Mouse (Mus musculus): ENCODE measurements around the gene Rpl34. TPM values are rescaled to one million over a fixed set of nuclear protein-coding genes. Genes with fewer than 3 reads are reported as not detected.

Gene Rpl34
- 584 and 658 TPM in 2 replicates for polyA plus RNA-seq (2016; fragmentation: Nextera tagmentation; extraction: Ambion mirVana)

DNA sequence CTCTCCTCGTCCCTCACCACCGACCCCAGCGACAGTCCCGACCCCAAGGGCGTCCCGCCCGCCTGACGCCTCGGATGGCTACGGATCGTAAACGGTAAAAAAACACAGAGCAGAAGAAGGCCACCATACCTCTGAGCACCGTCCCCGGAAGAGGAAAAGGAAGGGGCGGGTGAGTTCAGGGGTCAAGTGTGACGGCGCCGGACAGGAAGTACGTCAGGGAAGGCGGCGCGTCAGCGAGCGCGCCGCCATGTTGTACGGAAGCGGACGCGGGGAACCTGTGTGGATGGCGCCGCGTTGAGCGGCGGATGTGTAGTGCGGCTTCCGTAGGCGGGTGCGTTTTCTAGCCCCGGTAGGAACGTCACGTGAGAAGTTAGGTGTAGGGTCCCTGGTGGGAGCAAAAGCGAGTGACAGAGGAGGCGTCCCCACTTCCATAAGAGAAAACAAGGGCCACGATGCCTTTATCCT lies at the start of gene Rpl34:
Gene Rpl34 (minus strand): TSS at position 210 of the 465 bp plus-strand sequence.
- Histone ChIP-seq H3K27me3 (no peaks in the 10 kb centered on the region), H3K4me1 (peaks cover 21% of the 10 kb centered on the region), H3K4me2 (peak within 1 kb of the TSS; percentile 82), H3K27ac (peak within 1 kb of the TSS; percentile 90), H3K9me3 (no peaks in the 10 kb centered on the region), H3K4me3 (replicated peaks) (peak within 1 kb of the TSS; percentile 95), H3K9ac (peak within 1 kb of the TSS; percentile 89), H3K36me3 (replicated peaks) (peaks cover 37% of the 10 kb centered on the region)
- WGBS: under 1% methylated on average over 45 of the region's 45 CpGs
- ATAC-seq (ENCODE audit: low FRiP score): peak; percentile 99

DNA sequence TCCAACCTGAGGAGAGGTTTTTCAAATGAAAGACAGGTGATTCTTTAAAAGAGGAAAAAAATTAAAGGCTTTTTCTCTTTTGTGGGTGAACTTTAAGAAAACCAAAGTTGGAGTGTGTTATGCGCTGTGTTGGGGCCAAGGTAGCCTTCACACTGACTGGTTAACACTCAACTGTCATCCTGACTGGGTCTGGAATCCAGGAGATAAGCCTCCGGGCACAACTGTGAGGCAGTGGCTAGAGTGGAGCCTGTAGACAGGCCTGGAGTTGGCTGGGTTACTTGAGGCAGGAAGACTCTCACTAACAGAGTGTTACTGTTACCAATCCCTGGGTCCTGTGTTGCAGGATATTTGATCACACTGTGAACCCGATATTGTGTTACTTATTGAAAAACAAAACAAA lies 38.0 kb upstream of the Rpl34 start:
- no peaks in the 10 kb centered on the region for H3K9me3 ChIP-seq
- no peak overlapping the region for H3K9ac ChIP-seq
- no peak overlapping the region for H3K4me3 ChIP-seq (replicated peaks)
- no peak overlapping the region for H3K4me2 ChIP-seq
- WGBS: 89% methylated on average over 3 of the region's 3 CpGs
- no peak for ATAC-seq (ENCODE audit: low FRiP score)
- H3K27ac ChIP-seq: no peak overlapping the region
- no peaks in the 10 kb centered on the region for H3K4me1 ChIP-seq
- H3K27me3 ChIP-seq: no peaks in the 10 kb centered on the region
- H3K36me3 ChIP-seq (replicated peaks): no peaks in the 10 kb centered on the region

DNA sequence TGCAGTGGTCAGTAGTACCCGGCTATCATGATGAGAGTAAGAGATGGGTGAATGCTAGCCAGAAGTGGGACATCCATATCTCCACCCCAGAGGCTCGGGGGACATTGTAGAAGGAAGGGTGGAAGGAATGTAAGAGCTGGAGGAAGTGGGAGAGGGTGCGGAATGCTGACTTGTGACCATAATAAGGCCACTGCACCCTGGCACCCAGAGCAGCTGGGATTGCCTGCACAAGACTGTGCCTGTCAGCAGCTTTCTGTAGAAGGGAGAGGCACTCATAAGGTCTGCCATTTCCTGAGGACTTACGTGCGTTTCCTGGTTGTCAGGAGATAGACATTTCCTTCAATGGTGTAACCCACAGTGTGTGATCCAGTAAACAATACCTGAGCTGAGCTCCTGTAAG lies 33.9 kb upstream of the Rpl34 start:
- Histone ChIP-seq H3K36me3 (replicated peaks) (no peaks in the 10 kb centered on the region), H3K4me3 (replicated peaks) (no peak overlapping the region), H3K4me2 (no peak overlapping the region), H3K27ac (no peak overlapping the region), H3K27me3 (no peaks in the 10 kb centered on the region; the same call in 1 of the 2 replicates), H3K4me1 (peaks cover under 1% of the 10 kb centered on the region; the same call in 1 of the 2 replicates), H3K9me3 (no peaks in the 10 kb centered on the region), H3K9ac (no peak overlapping the region)
- no peak for ATAC-seq (ENCODE audit: low FRiP score)
- WGBS: 84% methylated on average over 5 of the region's 5 CpGs

DNA sequence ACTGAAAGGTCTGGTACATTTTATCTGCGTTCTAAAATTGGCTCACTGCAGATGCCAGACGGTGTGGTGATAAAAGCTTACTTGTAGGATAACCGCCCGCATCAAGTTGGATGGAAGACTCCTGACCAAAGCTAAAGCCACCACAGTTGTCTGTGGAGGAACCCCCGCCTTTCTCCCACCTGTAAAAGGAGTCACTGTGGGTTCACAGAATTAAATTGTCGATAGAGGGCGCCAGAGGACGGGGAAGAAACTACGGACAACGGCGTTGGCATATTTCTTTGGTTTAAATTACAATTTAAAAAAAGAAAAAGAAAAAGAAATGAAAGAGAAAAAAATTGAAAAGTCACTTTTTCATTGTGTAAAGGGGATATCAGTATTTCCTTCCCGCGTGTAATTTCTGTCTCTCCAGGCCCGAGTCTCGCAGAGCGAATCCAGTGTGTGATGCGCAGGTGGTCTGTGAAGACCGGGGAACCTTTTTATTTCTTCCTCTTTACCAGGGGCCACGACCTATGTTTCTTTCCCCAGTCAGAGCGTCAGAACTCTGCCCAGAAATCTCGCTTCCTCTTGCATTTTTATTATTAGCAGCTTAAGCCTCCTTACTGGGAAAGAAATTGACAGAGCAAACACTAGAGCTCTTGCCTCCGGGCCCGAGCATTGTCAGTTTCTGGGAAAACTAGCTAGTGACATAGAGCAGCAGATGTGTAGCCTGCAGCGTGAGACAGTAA lies 30.7 kb upstream of the Rpl34 start:
- no peak overlapping the region for H3K4me3 ChIP-seq (replicated peaks)
- no peak overlapping the region for H3K27ac ChIP-seq
- peaks cover 25% of the 10 kb centered on the region for H3K4me1 ChIP-seq
- no peak overlapping the region for H3K4me2 ChIP-seq
- 60% methylated on average over 24 of the region's 24 CpGs for WGBS
- H3K9me3 ChIP-seq: no peaks in the 10 kb centered on the region
- no peak for ATAC-seq (ENCODE audit: low FRiP score)
- H3K27me3 ChIP-seq: no peaks in the 10 kb centered on the region; the same call in 1 of the 2 replicates
- no peaks in the 10 kb centered on the region for H3K36me3 ChIP-seq (replicated peaks)
- H3K9ac ChIP-seq: no peak overlapping the region

DNA sequence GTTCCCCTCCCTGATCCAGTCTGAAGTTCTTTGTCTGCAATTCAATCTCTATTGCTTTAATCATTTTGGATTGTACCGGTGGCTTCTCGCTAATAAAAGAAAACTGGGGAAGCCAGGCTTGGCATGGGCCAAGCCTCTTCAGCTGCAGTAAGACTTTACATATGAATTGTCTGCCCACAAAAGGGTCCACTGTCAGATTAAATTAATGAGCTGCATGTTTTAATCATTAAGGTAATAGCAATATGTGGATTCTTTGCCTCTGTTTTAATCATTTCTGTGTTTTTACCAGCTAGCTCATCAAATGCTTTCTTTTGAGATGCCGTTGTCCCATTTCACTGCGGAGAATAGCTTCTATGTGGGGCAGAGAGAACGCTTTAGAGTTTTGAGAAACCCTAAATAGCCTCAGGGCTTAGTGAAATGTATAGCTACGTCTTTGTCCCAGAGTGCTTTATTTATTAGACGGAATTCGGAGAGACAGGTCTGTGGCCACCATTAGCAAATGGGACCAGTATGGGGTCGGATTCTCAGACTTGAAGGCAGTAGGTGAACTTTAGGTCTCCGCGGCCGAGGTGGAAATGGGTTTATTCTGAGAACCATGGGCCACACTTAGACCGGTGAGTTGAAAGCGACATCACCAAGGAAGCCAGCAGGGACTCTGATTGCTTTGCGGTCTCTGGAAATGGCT lies 28.1 kb upstream of the Rpl34 start:
- no peak overlapping the region for H3K4me3 ChIP-seq (replicated peaks)
- ATAC-seq (ENCODE audit: low FRiP score): peak; percentile 69; the same call in 1 of the 2 replicates
- H3K9me3 ChIP-seq: no peaks in the 10 kb centered on the region
- no peaks in the 10 kb centered on the region for H3K36me3 ChIP-seq (replicated peaks)
- H3K9ac ChIP-seq: no peak overlapping the region
- H3K4me1 ChIP-seq: peaks cover 25% of the 10 kb centered on the region
- no peaks in the 10 kb centered on the region; the same call in 1 of the 2 replicates for H3K27me3 ChIP-seq
- H3K27ac ChIP-seq: peak overlapping the region; percentile 76
- peak overlapping the region; percentile 36 for H3K4me2 ChIP-seq
- WGBS: 22% methylated on average over 15 of the region's 15 CpGs

DNA sequence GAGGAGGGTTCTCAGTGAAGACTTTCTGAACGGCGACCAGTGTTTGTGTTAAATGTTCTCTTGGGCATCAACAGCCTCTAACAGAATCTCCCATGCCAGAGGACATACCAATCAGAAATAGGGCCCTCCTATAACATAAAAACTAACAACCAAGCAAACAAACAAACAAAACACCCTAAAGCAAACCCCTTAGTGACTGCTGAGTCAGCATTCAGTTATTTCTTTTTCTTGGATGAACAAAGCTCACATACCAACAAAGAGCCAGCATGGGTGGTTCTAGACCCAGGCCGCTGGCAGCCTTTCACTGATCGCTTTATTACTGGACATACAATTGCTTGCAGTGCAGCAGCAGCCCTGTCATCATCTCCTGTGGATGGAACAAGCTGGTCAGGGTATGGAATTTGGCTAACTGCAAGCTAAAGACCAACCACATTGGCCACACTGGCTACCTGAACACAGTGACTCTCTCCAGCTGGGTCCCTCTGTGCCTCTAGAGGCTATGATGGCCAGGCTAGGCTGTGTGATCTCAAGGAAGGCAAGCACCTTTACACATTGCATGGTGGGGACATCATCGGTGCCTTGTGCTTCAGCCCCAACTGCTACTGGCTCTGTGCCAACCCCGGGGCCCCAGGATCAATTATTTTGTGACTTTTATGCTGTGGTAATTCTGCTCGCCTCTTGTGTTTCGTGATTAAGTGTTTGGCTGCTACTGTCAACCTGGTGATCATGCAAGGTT lies 27.1 kb upstream of the Rpl34 start:
- Histone ChIP-seq H3K4me3 (replicated peaks) (no peak overlapping the region; the same call in 1 of the 2 replicates), H3K9ac (no peak overlapping the region), H3K4me2 (peak overlapping the region; percentile 36), H3K9me3 (no peaks in the 10 kb centered on the region), H3K4me1 (peaks cover 25% of the 10 kb centered on the region), H3K27me3 (no peaks in the 10 kb centered on the region; the same call in 1 of the 2 replicates), H3K27ac (peak overlapping the region; percentile 76), H3K36me3 (replicated peaks) (no peaks in the 10 kb centered on the region)
- 53% methylated on average over 8 of the region's 8 CpGs for WGBS
- peak; percentile 37; the same call in 1 of the 2 replicates for ATAC-seq (ENCODE audit: low FRiP score)

DNA sequence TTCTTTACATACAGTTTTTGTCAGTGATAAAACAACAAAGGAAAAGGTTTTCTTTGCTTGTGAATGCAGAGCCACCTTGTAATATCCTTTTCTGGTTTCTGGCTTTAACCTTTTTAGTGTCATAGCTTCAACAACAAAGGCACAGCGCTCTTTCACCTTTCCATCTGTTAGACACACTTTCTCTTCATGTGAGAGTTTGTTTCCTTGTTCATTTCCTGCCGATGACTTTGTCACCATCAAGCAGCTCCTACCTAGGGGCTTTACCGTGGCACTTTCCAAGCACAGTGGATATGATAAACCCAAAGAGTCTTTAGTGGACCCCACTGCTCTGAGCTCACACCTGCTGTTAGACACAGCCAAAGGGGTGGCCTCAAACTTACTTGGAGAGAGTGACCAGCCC lies 19.0 kb upstream of the Rpl34 start:
- WGBS: 88% methylated on average over 3 of the region's 3 CpGs
- Histone ChIP-seq H3K36me3 (replicated peaks) (no peaks in the 10 kb centered on the region), H3K27ac (no peak overlapping the region), H3K9me3 (no peaks in the 10 kb centered on the region), H3K4me1 (peaks cover 23% of the 10 kb centered on the region), H3K4me2 (no peak overlapping the region), H3K27me3 (0 out of 2 replicates have a peak, but pooled peaks cover 2% of the 10 kb centered on the region), H3K9ac (no peak overlapping the region), H3K4me3 (replicated peaks) (no peak overlapping the region)
- no peak for ATAC-seq (ENCODE audit: low FRiP score)

DNA sequence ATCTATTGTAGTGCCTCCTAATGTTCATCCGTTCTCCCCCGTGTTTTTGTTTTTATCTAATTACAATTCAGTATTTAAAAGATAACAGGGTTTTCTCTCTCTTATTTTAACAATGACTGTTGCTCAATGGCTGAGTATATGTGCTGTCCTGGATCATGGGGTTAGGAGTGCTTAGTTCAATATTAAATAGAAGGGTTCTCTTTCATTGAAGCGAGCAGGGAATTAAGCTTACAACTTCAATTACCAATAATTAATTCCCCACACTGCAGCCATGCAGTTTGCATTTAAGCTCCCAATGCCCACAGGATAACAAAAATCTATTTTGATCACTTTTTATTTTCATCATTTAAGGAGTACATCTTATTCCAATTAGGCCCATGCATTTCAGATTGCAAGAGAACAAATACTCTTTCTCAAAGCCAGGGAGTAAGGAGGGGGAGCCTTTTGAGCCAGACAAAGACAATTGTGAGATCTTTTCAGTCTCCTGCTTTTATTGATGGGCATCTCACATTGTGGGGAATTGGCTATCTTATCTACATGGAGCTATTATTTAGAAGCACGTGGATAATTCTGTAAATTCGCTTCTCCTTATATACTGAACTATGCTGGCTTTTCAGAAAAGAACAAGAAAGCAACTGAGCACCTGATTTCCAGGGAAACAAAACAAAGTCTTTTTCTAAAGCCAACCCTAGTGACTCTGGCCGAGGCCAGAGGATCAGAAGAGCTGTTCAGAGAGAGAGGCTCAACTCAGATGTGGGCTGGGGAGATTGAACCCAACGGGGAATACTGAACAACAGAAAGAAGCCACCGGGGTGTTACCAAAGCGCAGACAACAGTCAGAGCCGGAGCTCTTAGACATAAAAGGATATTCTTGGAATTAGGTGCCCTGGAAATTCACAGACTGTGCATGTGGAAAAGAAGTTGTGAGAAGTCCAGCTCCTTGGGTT lies 16.7 kb upstream of the Rpl34 start:
- H3K9me3 ChIP-seq: no peaks in the 10 kb centered on the region
- H3K27ac ChIP-seq: peak overlapping the region; percentile 59
- H3K4me1 ChIP-seq: peaks cover 23% of the 10 kb centered on the region
- H3K4me3 ChIP-seq (replicated peaks): no peak overlapping the region
- peak overlapping the region; percentile 16; the same call in 1 of the 2 replicates for H3K4me2 ChIP-seq
- WGBS: 13% methylated on average over 10 of the region's 10 CpGs
- no peaks in the 10 kb centered on the region for H3K36me3 ChIP-seq (replicated peaks)
- peak; percentile 57; the same call in 1 of the 2 replicates for ATAC-seq (ENCODE audit: low FRiP score)
- no peak overlapping the region for H3K9ac ChIP-seq
- 0 out of 2 replicates have a peak, but pooled peaks cover 2% of the 10 kb centered on the region for H3K27me3 ChIP-seq

DNA sequence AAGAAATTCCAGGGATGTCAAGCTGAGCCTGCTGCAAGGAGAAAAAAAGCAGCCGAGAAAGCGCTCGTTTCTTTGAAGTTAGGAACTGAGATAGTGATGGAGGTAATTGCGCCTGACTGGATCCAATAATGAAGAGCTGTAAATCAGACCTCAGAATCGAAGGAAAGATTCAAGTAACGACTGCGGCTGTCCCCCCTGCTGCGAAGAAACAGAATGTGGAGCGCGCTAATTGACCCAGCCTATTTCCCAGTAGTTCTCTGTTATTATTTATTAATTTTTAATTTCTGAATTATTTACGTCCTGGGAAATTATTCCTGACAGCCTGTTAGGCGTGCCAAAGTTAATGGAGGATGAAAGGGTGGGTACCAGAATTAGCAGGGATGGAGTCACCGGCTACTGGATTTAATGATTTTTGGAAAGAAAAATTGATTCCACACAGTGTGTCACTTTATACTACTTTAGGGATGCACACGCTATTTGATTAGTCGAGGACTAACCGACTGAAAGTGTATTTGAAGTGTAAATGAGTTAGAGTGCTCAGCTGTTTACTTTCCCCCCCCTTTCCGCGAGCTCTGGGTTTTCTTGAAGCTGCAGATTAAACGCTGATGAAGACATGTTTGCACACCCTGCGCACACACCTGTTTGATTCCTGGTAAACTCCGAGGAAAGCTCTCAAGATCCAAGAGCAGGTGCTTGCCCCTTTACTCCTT lies 7.6 kb upstream of the Rpl34 start:
- peak overlapping the region; percentile 17; the same call in 1 of the 2 replicates for H3K4me2 ChIP-seq
- H3K9ac ChIP-seq: no peak overlapping the region
- peaks cover 18% of the 10 kb centered on the region for H3K4me1 ChIP-seq
- H3K9me3 ChIP-seq: 0 out of 2 replicates have a peak, but pooled peaks cover 3% of the 10 kb centered on the region
- 33% methylated on average over 21 of the region's 21 CpGs for WGBS
- no peak overlapping the region for H3K4me3 ChIP-seq (replicated peaks)
- peak; percentile 37; the same call in 1 of the 2 replicates for ATAC-seq (ENCODE audit: low FRiP score)
- no peaks in the 10 kb centered on the region for H3K27me3 ChIP-seq
- H3K27ac ChIP-seq: no peak overlapping the region; the same call in 1 of the 2 replicates
- H3K36me3 ChIP-seq (replicated peaks): no peaks in the 10 kb centered on the region

DNA sequence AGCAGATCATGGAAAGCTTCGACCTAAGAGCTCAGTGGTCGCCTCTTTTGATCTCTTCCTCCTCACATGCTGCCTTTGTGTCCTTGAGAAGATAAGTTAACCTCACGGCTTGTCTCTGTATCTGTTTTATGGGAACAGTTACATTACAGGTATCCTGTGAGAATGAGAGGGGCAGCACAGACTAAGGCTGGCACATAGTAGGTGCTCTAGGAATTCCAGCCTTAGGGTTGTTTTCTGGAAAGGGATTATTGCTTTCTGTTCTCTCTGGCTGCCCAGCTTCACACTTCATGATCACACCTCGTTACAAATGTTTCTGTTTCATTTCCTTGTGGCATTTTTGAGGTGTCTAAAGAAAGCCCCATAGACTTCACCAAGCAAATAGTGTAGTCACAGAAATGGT lies 6.6 kb upstream of the Rpl34 start:
- peak overlapping the region; percentile 48 for H3K27ac ChIP-seq
- H3K4me1 ChIP-seq: peaks cover 18% of the 10 kb centered on the region
- no peak overlapping the region for H3K9ac ChIP-seq
- no peak overlapping the region for H3K4me2 ChIP-seq
- no peaks in the 10 kb centered on the region for H3K36me3 ChIP-seq (replicated peaks)
- 0 out of 2 replicates have a peak, but pooled peaks cover 3% of the 10 kb centered on the region for H3K9me3 ChIP-seq
- no peak for ATAC-seq (ENCODE audit: low FRiP score)
- H3K4me3 ChIP-seq (replicated peaks): no peak overlapping the region
- 46% methylated on average over 4 of the region's 4 CpGs for WGBS
- no peaks in the 10 kb centered on the region for H3K27me3 ChIP-seq

All from forebrain, embryonic 12.5 days (tissue).